Mouse (Mus musculus) midbrain, postnatal 0 days (tissue): ENCODE data around the gene Grb7. TPM values are rescaled to one million over a fixed set of nuclear protein-coding genes. Genes with fewer than 3 reads are reported as not detected.

Experiments
- ATAC-seq: fragments of 200-750 bp; cut with Nextera tagmentation; 2 replicates; pipeline ENCODE4 v1.8.0; 2017; ENCODE audit warnings: moderate number of reproducible peaks, mild to moderate bottlenecking, moderate TSS enrichment, moderate library complexity; ENCODE audit not compliant: low FRiP score
- DNase-seq: peaks from one replicate; pipeline ENCODE4 v3.0.0-alpha.2; 2015; ENCODE audit warnings: low spot score
- H3K27ac ChIP-seq: fragments of 300-500 bp; sonication (generic); 2 replicates; pipeline ENCODE4 v1.5.1; 2014; ENCODE audit warnings: low read depth, mild to moderate bottlenecking, low read length, mixed read lengths
- H3K27me3 ChIP-seq: fragments of 300-500 bp; sonication (generic); 2 replicates; pipeline ENCODE4 v1.6.1; 2014; ENCODE audit warnings: low read length, control low read depth, mixed read lengths; ENCODE audit not compliant: insufficient read depth
- H3K36me3 ChIP-seq: fragments of 300-500 bp; sonication (generic); 2 replicates; pipeline ENCODE4 v1.6.1; 2014; ENCODE audit warnings: low read length, control low read depth, mixed read lengths; ENCODE audit not compliant: insufficient read depth
- H3K4me1 ChIP-seq: fragments of 300-500 bp; sonication (generic); 2 replicates; pipeline ENCODE4 v1.6.1; 2014; ENCODE audit warnings: mild to moderate bottlenecking, control low read depth, antibody characterized with exemption, low read length, mixed read lengths; ENCODE audit not compliant: insufficient read depth
- H3K4me2 ChIP-seq: fragments of 300-500 bp; sonication (generic); 2 replicates; pipeline ENCODE4 v1.6.1; 2014; ENCODE audit warnings: low read depth, mild to moderate bottlenecking, low read length, mixed read lengths; ENCODE audit not compliant: poor library complexity, severe bottlenecking
- H3K4me3 ChIP-seq: fragments of 300-500 bp; sonication (generic); 2 replicates; pipeline ENCODE4 v1.5.1; 2014; ENCODE audit warnings: low read depth, mild to moderate bottlenecking, low read length, moderate library complexity
- H3K9ac ChIP-seq: fragments of 300-500 bp; sonication (generic); replicated peaks from 2 replicates; pipeline ENCODE4 v1.6.1; 2014; ENCODE audit warnings: mild to moderate bottlenecking, low read length, moderate library complexity, mixed read lengths; ENCODE audit not compliant: poor library complexity, severe bottlenecking
- H3K9me3 ChIP-seq: fragments of 300-500 bp; sonication (generic); 2 replicates; pipeline ENCODE4 v1.6.1; 2016; ENCODE audit warnings: low read length, control low read depth
- CTCF ChIP-seq: IDR thresholded peaks from 2 replicates; pipeline ENCODE4 v1.5.1; 2016; ENCODE audit warnings: antibody characterized with exemption, mild to moderate bottlenecking
- WGBS: fragments of 180-500 bp; shearing (Covaris S2); extraction: QIAGEN DNeasy Blood & Tissue Kit; methylation state at CpG from one replicate; pipeline ENCODE4 v1.1.7; 2014; 5-methylcytosine and 5-hydroxymethylcytosine counted together
- polyA plus RNA-seq: library from polyadenylated mRNA; unstranded; fragments of >200 nt; fragmentation: Nextera tagmentation; extraction: Ambion mirVana; gene quantifications from 2 replicates; pipeline ENCODE4 v1.2.1, GENCODE M21; 2015
- total RNA-seq: library from RNA; depleted of rRNA; stranded (reverse); fragments of >200 nt; gene quantifications from 2 replicates; pipeline ENCODE4 v1.2.3, GENCODE M21; 2014

Gene Grb7
- total and polyA plus RNA-seq, 2 experiments from 2014 or later: 0.82 to 1.00 TPM

DNA sequence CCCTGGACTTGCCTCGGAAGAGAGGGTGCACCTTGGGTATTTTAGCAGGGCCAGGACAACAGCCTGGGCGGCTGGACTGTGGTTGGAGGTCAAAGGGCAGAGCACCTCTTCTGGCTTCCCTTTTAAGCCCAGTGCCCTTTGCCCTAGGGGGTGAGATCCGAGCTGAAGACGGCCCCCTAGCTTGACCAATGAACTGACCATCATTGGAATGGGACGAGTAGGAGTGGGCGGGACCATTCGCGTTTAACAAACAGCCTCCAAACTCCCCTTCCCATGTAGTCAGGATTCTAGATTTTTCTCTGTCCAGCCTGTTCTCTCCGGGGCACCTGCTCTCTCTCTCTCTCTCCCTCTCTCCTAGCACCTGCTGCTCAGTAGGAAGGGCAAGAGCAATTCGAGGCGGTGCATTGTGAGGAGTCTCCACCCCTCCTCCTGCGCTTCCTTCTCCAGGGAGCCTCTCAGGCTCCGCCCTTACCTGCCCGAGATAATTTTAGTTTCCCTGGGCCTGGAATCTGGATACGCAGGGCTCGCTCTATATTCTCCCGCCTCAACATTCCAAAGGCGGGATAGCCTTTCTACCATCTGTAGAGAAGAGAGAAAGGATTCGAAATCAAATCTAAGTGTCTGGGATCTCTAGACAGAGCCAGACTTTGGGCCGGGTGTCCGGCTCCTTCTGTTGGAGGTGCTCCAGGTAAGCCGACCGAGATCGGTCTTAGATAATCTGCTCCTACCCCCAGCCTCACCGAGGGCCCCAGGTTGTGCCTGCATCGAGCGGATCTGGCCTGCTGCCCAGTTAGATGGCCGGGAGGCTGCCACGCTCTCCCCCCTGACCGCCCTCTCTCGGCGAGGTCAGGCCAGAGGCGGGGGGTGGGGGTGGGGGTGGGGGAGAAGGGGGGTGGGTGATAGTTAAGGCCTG, 624 bp downstream of the Grb7 start:
- WGBS: 4% methylated on average over 33 of the region's 33 CpGs
- peak overlapping the region; percentile 1; the same call in 1 of the 2 replicates for H3K4me3 ChIP-seq
- DNase-seq: no peak

GRCm38 (mm10) chr11:98447475-98447834, 1.3 kb downstream of the Grb7 start:
- H3K36me3 ChIP-seq: no peaks in the 10 kb centered on the region
- no peaks in the 10 kb centered on the region for H3K4me1 ChIP-seq
- WGBS: 18% methylated on average over 7 of the region's 7 CpGs
- 0 out of 2 replicates have a peak overlapping the region, but pooled peaks have one; percentile 16 for H3K4me2 ChIP-seq
- no peak overlapping the region for H3K9ac ChIP-seq
- ATAC-seq (no peak), DNase-seq (no peak)
- no peak overlapping the region for H3K27ac ChIP-seq
- no peak for TF ChIP-seq CTCF
- peak overlapping the region; percentile 1; the same call in 1 of the 2 replicates for H3K4me3 ChIP-seq
- no peaks in the 10 kb centered on the region for H3K9me3 ChIP-seq
- H3K27me3 ChIP-seq: peaks cover 7% of the 10 kb centered on the region; the same call in 1 of the 2 replicates

More for the DNA sequence above, 624 bp downstream of the Grb7 start:
- ATAC-seq: no peak
- Histone ChIP-seq H3K4me1 (no peaks in the 10 kb centered on the region), H3K36me3 (no peaks in the 10 kb centered on the region), H3K9me3 (no peaks in the 10 kb centered on the region), H3K4me2 (peak overlapping the region; percentile 16), H3K27me3 (peaks cover 7% of the 10 kb centered on the region; the same call in 1 of the 2 replicates), H3K9ac (no peak overlapping the region), H3K27ac (no peak overlapping the region)
- no peak for TF ChIP-seq CTCF

- H3K9me3 ChIP-seq: no peaks in the 10 kb centered on the region
These were observed 2.1 kb downstream of the Grb7 start for GRCm38 (mm10) chr11:98448191-98448790.

DNA sequence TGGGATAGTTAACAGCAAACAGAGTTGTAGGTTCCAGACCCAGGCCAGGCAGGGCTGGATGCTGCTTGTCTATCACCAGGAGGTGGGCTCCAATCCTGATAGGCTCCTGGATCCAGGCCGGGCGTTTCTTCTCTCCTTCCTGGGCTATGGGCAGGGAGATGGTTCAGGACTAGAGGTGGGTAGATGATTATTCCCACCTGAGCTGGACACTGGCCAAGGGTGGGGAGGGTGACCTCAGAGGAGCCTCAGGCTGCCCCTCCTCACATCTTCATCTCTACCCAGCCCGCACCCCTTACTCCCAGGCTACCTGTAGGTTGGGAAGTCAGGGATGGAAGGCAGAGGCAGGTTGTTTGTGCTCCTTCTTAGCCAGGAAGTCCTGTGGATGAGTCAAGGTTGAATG, 3.2 kb downstream of the Grb7 start:
- Histone ChIP-seq H3K4me2 (no peak overlapping the region), H3K9ac (no peak overlapping the region)
- WGBS: 87% methylated on average over 3 of the region's 3 CpGs

More at GRCm38 (mm10) chr11:98448191-98448790, 2.1 kb downstream of the Grb7 start:
- peaks cover 7% of the 10 kb centered on the region; the same call in 1 of the 2 replicates for H3K27me3 ChIP-seq
- DNase-seq: no peak
- H3K9ac ChIP-seq: no peak overlapping the region
- H3K27ac ChIP-seq: no peak overlapping the region
- no peak overlapping the region for H3K4me3 ChIP-seq
- no peak for ATAC-seq
- 49% methylated on average over 12 of the region's 13 CpGs for WGBS
- H3K4me1 ChIP-seq: no peaks in the 10 kb centered on the region
- H3K4me2 ChIP-seq: no peak overlapping the region
- TF ChIP-seq CTCF: no peak
- H3K36me3 ChIP-seq: no peaks in the 10 kb centered on the region

DNA sequence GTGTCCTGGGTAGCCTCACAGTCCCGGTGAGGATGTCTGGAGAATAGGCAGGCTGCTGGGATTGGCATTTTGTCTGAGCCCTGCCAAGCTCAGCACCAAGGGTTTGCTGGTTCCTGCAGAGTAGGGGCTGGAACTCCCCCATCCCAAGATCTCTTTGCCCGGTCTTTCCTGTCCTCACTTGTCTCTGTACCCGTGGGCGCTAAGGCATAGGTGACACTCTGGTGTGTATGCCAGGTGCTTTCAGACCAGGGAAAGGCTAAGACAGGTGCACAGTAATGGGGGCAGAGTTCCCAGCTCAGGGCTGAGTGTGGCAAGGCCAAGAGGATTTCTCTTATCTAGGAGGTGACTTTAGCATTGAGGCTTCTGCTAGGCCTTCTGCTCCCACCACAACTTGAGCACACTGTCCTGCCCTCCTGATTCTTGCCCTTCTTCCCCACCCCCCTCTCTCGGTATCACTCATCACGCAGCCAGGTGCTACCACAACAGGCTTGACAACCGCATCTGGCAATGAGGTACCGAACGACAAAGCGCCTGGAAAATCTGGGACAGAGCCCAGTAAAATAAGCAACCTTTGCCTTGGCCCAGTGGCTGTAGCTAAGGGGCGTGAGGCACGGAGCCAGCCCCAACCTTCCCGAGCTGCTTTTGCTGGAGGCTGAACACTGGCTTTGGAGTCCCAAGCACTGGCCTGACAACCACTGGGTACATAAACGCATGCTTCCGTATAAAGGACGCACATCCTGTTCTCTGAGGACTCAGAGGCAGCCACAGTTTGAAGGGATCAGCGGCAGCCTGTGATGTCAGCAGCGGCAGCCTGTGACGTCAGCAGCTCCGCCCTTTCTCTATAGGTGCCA, 4.0 kb downstream of the Grb7 start:
- ATAC-seq (no peak), DNase-seq (no peak)
- no peak overlapping the region for H3K27ac ChIP-seq
- 83% methylated on average over 20 of the region's 20 CpGs for WGBS
- no peaks in the 10 kb centered on the region for H3K9me3 ChIP-seq
- no peak for TF ChIP-seq CTCF
- H3K27me3 ChIP-seq: peaks cover 7% of the 10 kb centered on the region; the same call in 1 of the 2 replicates
- no peak overlapping the region for H3K4me2 ChIP-seq
- no peaks in the 10 kb centered on the region for H3K4me1 ChIP-seq
- H3K36me3 ChIP-seq: no peaks in the 10 kb centered on the region
- H3K4me3 ChIP-seq: no peak overlapping the region
- no peak overlapping the region for H3K9ac ChIP-seq

More for the DNA sequence above, 3.2 kb downstream of the Grb7 start:
- TF ChIP-seq CTCF: no peak
- Histone ChIP-seq H3K4me3 (no peak overlapping the region), H3K27ac (no peak overlapping the region), H3K36me3 (no peaks in the 10 kb centered on the region), H3K27me3 (peaks cover 7% of the 10 kb centered on the region; the same call in 1 of the 2 replicates), H3K9me3 (no peaks in the 10 kb centered on the region), H3K4me1 (no peaks in the 10 kb centered on the region)
- ATAC-seq (no peak), DNase-seq (no peak)
